12 mouse cellular contexts compared by ENCODE assay signal in genomic region chr10:80301256-80302081, GRCm38 (mm10). TPM values are rescaled to one million over a fixed set of nuclear protein-coding genes. Genes with fewer than 3 reads are reported as not detected.
DNase-seq lines count a peak whose midpoint lies in the region; ATAC-seq and TF ChIP-seq lines count a peak whose summit lies in the region.
"Had no signal": no experiment of that assay in that cellular context is flagged by ENCODE, and none has a peak within 500 bp of the region (broad histone marks: within the 10 kb centered on the region; RNA-seq: fewer than 3 reads in every experiment).

No protein-coding gene starts in this region.

- H3K27ac ChIP-seq in layer of hippocampus, adult 2 months = peak overlapping the region; percentile 98
- H3K27ac ChIP-seq in forebrain, embryonic 10.5 days = peak overlapping the region; percentile 89
- no peak overlapping the region for H3K27ac ChIP-seq in intestine, embryonic 15.5 days
- H3K27ac ChIP-seq in olfactory bulb, adult 2 months (ENCODE audit: insufficient read depth, low read depth, low read length) = peak overlapping the region; percentile 58
- H3K27ac ChIP-seq: kidney, postnatal 0 days had no signal

- peaks cover 97% of the 10 kb centered on the region for H3K27me3 ChIP-seq in forebrain, embryonic 10.5 days (ENCODE audit: poor library complexity, severe bottlenecking)
- H3K27me3 ChIP-seq in intestine, embryonic 15.5 days (replicated peaks) = peaks cover 74% of the 10 kb centered on the region

- TF ChIP-seq CTCF in layer of hippocampus, adult 2 months (conservative IDR thresholded peaks at IDR 0.05) = no peak
- no peak for TF ChIP-seq CTCF in olfactory bulb, adult 2 months (IDR thresholded peaks at IDR 0.05; ENCODE audit: insufficient read depth, low read depth, low read length)

- peaks cover 74% of the 10 kb centered on the region for H3K4me1 ChIP-seq in forebrain, embryonic 10.5 days
- peaks cover 12% of the 10 kb centered on the region for H3K4me1 ChIP-seq in intestine, embryonic 15.5 days (replicated peaks)
- H3K4me1 ChIP-seq in olfactory bulb, adult 2 months (ENCODE audit: control insufficient read depth, insufficient read depth, low read length) = peaks cover 49% of the 10 kb centered on the region

- no peak for TF ChIP-seq POLR2A in olfactory bulb, adult 2 months (IDR thresholded peaks at IDR 0.05; ENCODE audit: insufficient read depth, low read depth, low read length)

- 0 out of 2 replicates have a peak overlapping the region, but pooled peaks have one; percentile 6 for H3K9ac ChIP-seq in intestine, embryonic 15.5 days

- no peak for ATAC-seq in intestine, embryonic 15.5 days
- ATAC-seq in megakaryocyte-erythroid progenitor cell, adult 5-6 weeks (replicated peaks; ENCODE audit: low FRiP score, low TSS enrichment, poor library complexity, severe bottlenecking) = no peak

- DNase-seq in layer of hippocampus, adult 2 months (ENCODE audit: low spot score in 2 of 2) = no peak
- no peak for DNase-seq in layer of hippocampus, postnatal 14 days (ENCODE audit: low spot score in 2 of 2)
- DNase-seq in forebrain, embryonic 10.5 days (ENCODE audit: extremely low spot score, low spot score) = no peak
- no peak for DNase-seq in kidney, postnatal 4 days
- DNase-seq in spleen, postnatal 36 days (ENCODE audit: low spot score in 2 of 2) = no peak
- DNase-seq: right cerebral cortex, adult 18-20 months; thymus, postnatal 25 days had no signal

- H3K4me2 ChIP-seq in intestine, embryonic 15.5 days (replicated peaks) = peak overlapping the region; percentile 9; the same call in 1 of the 2 replicates

- no peaks in the 10 kb centered on the region for H3K9me3 ChIP-seq in forebrain, embryonic 10.5 days
- no peaks in the 10 kb centered on the region for H3K9me3 ChIP-seq in intestine, embryonic 15.5 days
- H3K9me3 ChIP-seq: megakaryocyte, embryonic 14.5 days had no signal

- peak overlapping the region; percentile 80 for H3K4me3 ChIP-seq in layer of hippocampus, adult 2 months
- H3K4me3 ChIP-seq in forebrain, embryonic 10.5 days = peak overlapping the region; percentile 57
- H3K4me3 ChIP-seq in intestine, embryonic 15.5 days (replicated peaks) = 0 out of 2 replicates have a peak overlapping the region, but pooled peaks have one; percentile 2
- peak overlapping the region; percentile 42 for H3K4me3 ChIP-seq in olfactory bulb, adult 2 months (ENCODE audit: insufficient read depth, low read depth, low read length)
- H3K4me3 ChIP-seq: megakaryocyte, embryonic 14.5 days had no signal

- 74% methylated on average over 10 of the region's 10 CpGs for WGBS in forebrain, embryonic 10.5 days
- 76% methylated on average over 10 of the region's 10 CpGs for WGBS in intestine, embryonic 15.5 days
- WGBS in olfactory bulb, adult 2 months = 59% methylated on average over 10 of the region's 10 CpGs

- peaks cover 46% of the 10 kb centered on the region for H3K36me3 ChIP-seq in forebrain, embryonic 10.5 days (replicated peaks)
- H3K36me3 ChIP-seq in intestine, embryonic 15.5 days = no peaks in the 10 kb centered on the region

RNA-seq across cellular contexts. Expression of gene Apc2, which starts 5.7 kb away (rescaled TPM):
- 100 to 1,000 TPM in 1 of 2 experiments, 10 to 100 TPM in 1; 98.3 to 110 TPM for total RNA-seq in layer of hippocampus, adult 2 months (2021)
- 100 to 1,000 TPM; 131 to 133 TPM for total RNA-seq in layer of hippocampus, postnatal 14 days (2021)
- polyA plus RNA-seq in forebrain, embryonic 10.5 days (2016; fragmentation: Nextera tagmentation; extraction: Ambion mirVana) = 19.4 and 27.0 TPM in 2 replicates
- polyA plus RNA-seq in intestine, embryonic 15.5 days (2015; fragmentation: Nextera tagmentation; extraction: Ambion mirVana) = 4.9 and 6.5 TPM in 2 replicates
- not detected in 2 replicates for polyA plus RNA-seq in olfactory bulb, adult 2 months (2012; ENCODE audit: insufficient read depth, insufficient read length, low replicate concordance, missing spikeins)
- 0.07 TPM in 1 of 2 replicates, not detected in the other for total RNA-seq in megakaryocyte-erythroid progenitor cell, adult 5-6 weeks (2014; fragmentation: Nextera tagmentation)
- total RNA-seq in megakaryocyte-erythroid progenitor cell, adult 5-6 weeks (2017) = not detected in 2 replicates

RNA-seq across cellular contexts. Expression of gene Rps15, which starts 9.2 kb away (rescaled TPM):
- total RNA-seq in layer of hippocampus, adult 2 months (2021) = 100 to 1,000 TPM; 926 to 932 TPM
- total RNA-seq in layer of hippocampus, postnatal 14 days (2021) = 100 to 1,000 TPM; 727 to 762 TPM
- polyA plus RNA-seq in forebrain, embryonic 10.5 days (2016; fragmentation: Nextera tagmentation; extraction: Ambion mirVana) = 1,138 and 1,144 TPM in 2 replicates
- polyA plus RNA-seq in intestine, embryonic 15.5 days (2015; fragmentation: Nextera tagmentation; extraction: Ambion mirVana) = 974 and 1,020 TPM in 2 replicates
- polyA plus RNA-seq in olfactory bulb, adult 2 months (2012; ENCODE audit: insufficient read depth, insufficient read length, low replicate concordance, missing spikeins) = 978 TPM in 1 of 2 replicates, not detected in the other
- total RNA-seq in megakaryocyte-erythroid progenitor cell, adult 5-6 weeks (2014; fragmentation: Nextera tagmentation) = 4,307 and 4,493 TPM in 2 replicates
- total RNA-seq in megakaryocyte-erythroid progenitor cell, adult 5-6 weeks (2017) = 2,815 and 2,969 TPM in 2 replicates

RNA-seq across cellular contexts. Expression of gene 2310011J03Rik, which starts 18.9 kb away (rescaled TPM):
- total RNA-seq in layer of hippocampus, adult 2 months (2021) = 10 to 100 TPM; 23.5 to 25.7 TPM
- total RNA-seq in layer of hippocampus, postnatal 14 days (2021) = 10 to 100 TPM; 20.4 to 23.1 TPM
- polyA plus RNA-seq in forebrain, embryonic 10.5 days (2016; fragmentation: Nextera tagmentation; extraction: Ambion mirVana) = 56.4 and 60.2 TPM in 2 replicates
- 51.4 and 51.5 TPM in 2 replicates for polyA plus RNA-seq in intestine, embryonic 15.5 days (2015; fragmentation: Nextera tagmentation; extraction: Ambion mirVana)
- not detected in 2 replicates for polyA plus RNA-seq in olfactory bulb, adult 2 months (2012; ENCODE audit: insufficient read depth, insufficient read length, low replicate concordance, missing spikeins)
- total RNA-seq in megakaryocyte-erythroid progenitor cell, adult 5-6 weeks (2014; fragmentation: Nextera tagmentation) = 34.1 and 50.4 TPM in 2 replicates
- 16.6 and 21.3 TPM in 2 replicates for total RNA-seq in megakaryocyte-erythroid progenitor cell, adult 5-6 weeks (2017)

RNA-seq across cellular contexts. Expression of gene Pcsk4, which starts 27.8 kb away (rescaled TPM):
- 1 to 10 TPM; 2.8 to 3.2 TPM for total RNA-seq in layer of hippocampus, adult 2 months (2021)
- total RNA-seq in layer of hippocampus, postnatal 14 days (2021) = 1 to 10 TPM; 3.2 to 4.4 TPM
- polyA plus RNA-seq in forebrain, embryonic 10.5 days (2016; fragmentation: Nextera tagmentation; extraction: Ambion mirVana) = 5.7 and 6.7 TPM in 2 replicates
- 8.1 and 8.8 TPM in 2 replicates for polyA plus RNA-seq in intestine, embryonic 15.5 days (2015; fragmentation: Nextera tagmentation; extraction: Ambion mirVana)
- not detected in 2 replicates for polyA plus RNA-seq in olfactory bulb, adult 2 months (2012; ENCODE audit: insufficient read depth, insufficient read length, low replicate concordance, missing spikeins)
- 16.1 and 23.0 TPM in 2 replicates for total RNA-seq in megakaryocyte-erythroid progenitor cell, adult 5-6 weeks (2014; fragmentation: Nextera tagmentation)
- total RNA-seq in megakaryocyte-erythroid progenitor cell, adult 5-6 weeks (2017) = 1.6 and 2.6 TPM in 2 replicates

RNA-seq across cellular contexts. Expression of gene Reep6, which starts 28.3 kb away (rescaled TPM):
- total RNA-seq in layer of hippocampus, adult 2 months (2021) = 10 to 100 TPM in 1 of 2 experiments, 1 to 10 TPM in 1; 9.6 to 11.0 TPM
- total RNA-seq in layer of hippocampus, postnatal 14 days (2021) = 10 to 100 TPM; 10.1 to 10.6 TPM
- polyA plus RNA-seq in forebrain, embryonic 10.5 days (2016; fragmentation: Nextera tagmentation; extraction: Ambion mirVana) = 7.7 and 9.1 TPM in 2 replicates
- 132 and 159 TPM in 2 replicates for polyA plus RNA-seq in intestine, embryonic 15.5 days (2015; fragmentation: Nextera tagmentation; extraction: Ambion mirVana)
- polyA plus RNA-seq in olfactory bulb, adult 2 months (2012; ENCODE audit: insufficient read depth, insufficient read length, low replicate concordance, missing spikeins) = not detected in 2 replicates
- 23.1 and 23.7 TPM in 2 replicates for total RNA-seq in megakaryocyte-erythroid progenitor cell, adult 5-6 weeks (2014; fragmentation: Nextera tagmentation)
- 2.7 and 6.8 TPM in 2 replicates for total RNA-seq in megakaryocyte-erythroid progenitor cell, adult 5-6 weeks (2017)

Comparison
In these comparisons a context has a peak if more than half of its experiments do, and no peak if none do; other contexts are left out.
1. H3K4me3 ChIP-seq: peak in every context shown above with its lines; median percentile 80 in layer of hippocampus, adult 2 months; 57 in forebrain, embryonic 10.5 days; 42 in olfactory bulb, adult 2 months; 2 in intestine, embryonic 15.5 days.
2. RNA of gene Apc2, which starts 5.7 kb away (total RNA-seq): 131 to 133 TPM in layer of hippocampus, postnatal 14 days and 98.3 to 110 TPM in layer of hippocampus, adult 2 months; 0.07 TPM in megakaryocyte-erythroid progenitor cell, adult 5-6 weeks; every median in the first group is over 10 times any median in the second.